Mouse (Mus musculus): ENCODE results near the gene Tmed6.
"Not testable (repeated sequence)": the region's sequence is repeated elsewhere in the genome, so short reads cannot be mapped to it uniquely, and the experiment has no call there.

Gene Tmed6

GRCm38 (mm10) chr8:107076239-107076888 is 10.9 kb upstream of the Tmed6 start:
- intact Hi-C loops (cut with DNase I): no loop called here

- intact Hi-C loops (cut with DNase I): no loop called here
These were observed 8.7 kb upstream of the Tmed6 start for GRCm38 (mm10) chr8:107074128-107074527.

GRCm38 (mm10) chr8:107073706-107074105 is 8.3 kb upstream of the Tmed6 start:
- intact Hi-C loops (cut with DNase I): no loop called here

GRCm38 (mm10) chr8:107062613-107063012 is 2.8 kb downstream of the Tmed6 start:
- intact Hi-C loops (cut with DNase I): no loop called here

GRCm38 (mm10) chr8:107056973-107057369 is 8.5 kb downstream of the Tmed6 start:
- intact Hi-C loops (cut with DNase I): loop anchor here (5.0 kb wide), 1 partner anchor 40 kb away; the partner anchor contains the start of gene Terf2

- intact Hi-C loops (cut with DNase I): loop anchor here (5.0 kb wide), 1 partner anchor 41 kb away; the partner anchor contains the start of gene Terf2
These were observed 9.1 kb downstream of the Tmed6 start, which contains the start of the genes Cog8 and Nip7 for GRCm38 (mm10) chr8:107056076-107056972. TSS of gene Cog8 (minus strand) at chr8:107056689. TSS of gene Nip7 (plus strand) at chr8:107056877.

GRCm38 (mm10) chr8:107052046-107052445 is 13.4 kb downstream of the Tmed6 start:
- intact Hi-C loops (cut with DNase I): no loop called here

GRCm38 (mm10) chr8:107049480-107049879 is 16.0 kb downstream of the Tmed6 start:
- intact Hi-C loops (cut with DNase I): no loop called here

GRCm38 (mm10) chr8:107048061-107048941 is 17.1 kb downstream of the Tmed6 start, which contains the start of gene Pdf:
TSS of gene Pdf (minus strand) at chr8:107048614.
- intact Hi-C loops (cut with DNase I): no loop called here

- intact Hi-C loops (cut with DNase I): no loop called here
These were observed 18.5 kb downstream of the Tmed6 start for GRCm38 (mm10) chr8:107046976-107047375.

- intact Hi-C loops (cut with DNase I): no loop called here
These were observed 20.0 kb downstream of the Tmed6 start for GRCm38 (mm10) chr8:107045478-107045877.

GRCm38 (mm10) chr8:107040632-107041031 is 24.8 kb downstream of the Tmed6 start:
- intact Hi-C loops (cut with DNase I): no loop called here

GRCm38 (mm10) chr8:107036626-107037025 is 28.8 kb downstream of the Tmed6 start:
- intact Hi-C loops (cut with DNase I): no loop called here

GRCm38 (mm10) chr8:107035641-107036040 is 29.8 kb downstream of the Tmed6 start:
- intact Hi-C loops (cut with DNase I): no loop called here

- intact Hi-C loops (cut with DNase I): not testable (repeated sequence)
These were observed 31.8 kb downstream of the Tmed6 start for GRCm38 (mm10) chr8:107033609-107034008.

- intact Hi-C loops (cut with DNase I): no loop called here
These were observed 33.8 kb downstream of the Tmed6 start for GRCm38 (mm10) chr8:107031577-107032090.

- intact Hi-C loops (cut with DNase I): no loop called here
These were observed 34.5 kb downstream of the Tmed6 start, which contains the start of gene Vps4a for GRCm38 (mm10) chr8:107030650-107031576. TSS of gene Vps4a (plus strand) at chr8:107031222.

GRCm38 (mm10) chr8:107030058-107030457 is 35.4 kb downstream of the Tmed6 start:
- intact Hi-C loops (cut with DNase I): no loop called here

- intact Hi-C loops (cut with DNase I): no loop called here
These were observed 36.1 kb downstream of the Tmed6 start for GRCm38 (mm10) chr8:107029310-107029709.

- intact Hi-C loops (cut with DNase I): no loop called here
These were observed 42.0 kb downstream of the Tmed6 start for GRCm38 (mm10) chr8:107023479-107023878.
